Mouse (Mus musculus) urinary bladder, adult 2 months (tissue): ENCODE data around the gene Ly6g6f. TPM values are rescaled to one million over a fixed set of nuclear protein-coding genes. Genes with fewer than 3 reads are reported as not detected.
A peak's percentile ranks its signal among the peaks of the same experiment; 100 is the strongest.

Source experiments
- DNase-seq: peaks from one replicate; pipeline ENCODE4 v3.0.0; 2022; ENCODE audit warnings: low spot score
- polyA plus RNA-seq: library from polyadenylated mRNA; depleted of rRNA; stranded (reverse); fragments of >200 nt; gene quantifications from 2 replicates; pipeline ENCODE4 v1.2.3, GENCODE M21; 2012

The Ly6g6f gene
- polyA plus RNA-seq, 1 experiment: 0.15 TPM

DNA sequence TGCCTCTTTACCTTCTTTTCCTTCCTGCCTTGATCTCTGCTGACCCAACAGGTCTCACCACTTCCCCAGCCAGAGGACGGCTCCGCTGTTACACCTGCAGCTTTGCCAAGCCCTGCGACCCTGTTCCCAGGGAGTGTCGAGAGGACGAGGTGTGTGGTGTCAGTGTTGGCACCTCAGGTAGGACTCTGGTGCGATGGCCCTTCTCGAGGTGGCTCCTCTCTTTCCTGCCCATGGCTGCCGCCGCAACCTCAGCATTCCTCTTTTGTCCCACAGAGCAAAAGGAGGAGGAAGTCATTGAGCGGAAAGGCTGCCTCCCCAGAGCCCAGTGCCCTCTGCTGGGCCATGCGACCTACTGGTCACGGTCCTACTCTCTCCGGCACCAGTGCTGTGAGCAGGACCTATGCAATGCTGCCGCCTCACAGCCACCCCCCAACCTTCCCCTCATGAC is 7.6 kb downstream of the Ly6g6f start, which contains the start of gene Ly6g6d:
Gene Ly6g6d (minus strand): TSS at position 280 of the 448 bp plus-strand sequence.
- DNase-seq: peak; percentile 45

GRCm38 (mm10) chr17:35077285-35077684 is 8.1 kb downstream of the Ly6g6f start:
- DNase-seq: no peak

GRCm38 (mm10) chr17:35076507-35077176 is 8.8 kb downstream of the Ly6g6f start, which contains the start of gene Ly6g6e:
Gene Ly6g6e (plus strand): TSS chr17:35076902.
- DNase-seq: no peak

GRCm38 (mm10) chr17:35074097-35074496 is 11.3 kb downstream of the Ly6g6f start:
- DNase-seq: no peak

GRCm38 (mm10) chr17:35071454-35071853 is 14.0 kb downstream of the Ly6g6f start:
- DNase-seq: no peak

GRCm38 (mm10) chr17:35070556-35071229 is 14.7 kb downstream of the Ly6g6f start:
- DNase-seq: no peak

DNA sequence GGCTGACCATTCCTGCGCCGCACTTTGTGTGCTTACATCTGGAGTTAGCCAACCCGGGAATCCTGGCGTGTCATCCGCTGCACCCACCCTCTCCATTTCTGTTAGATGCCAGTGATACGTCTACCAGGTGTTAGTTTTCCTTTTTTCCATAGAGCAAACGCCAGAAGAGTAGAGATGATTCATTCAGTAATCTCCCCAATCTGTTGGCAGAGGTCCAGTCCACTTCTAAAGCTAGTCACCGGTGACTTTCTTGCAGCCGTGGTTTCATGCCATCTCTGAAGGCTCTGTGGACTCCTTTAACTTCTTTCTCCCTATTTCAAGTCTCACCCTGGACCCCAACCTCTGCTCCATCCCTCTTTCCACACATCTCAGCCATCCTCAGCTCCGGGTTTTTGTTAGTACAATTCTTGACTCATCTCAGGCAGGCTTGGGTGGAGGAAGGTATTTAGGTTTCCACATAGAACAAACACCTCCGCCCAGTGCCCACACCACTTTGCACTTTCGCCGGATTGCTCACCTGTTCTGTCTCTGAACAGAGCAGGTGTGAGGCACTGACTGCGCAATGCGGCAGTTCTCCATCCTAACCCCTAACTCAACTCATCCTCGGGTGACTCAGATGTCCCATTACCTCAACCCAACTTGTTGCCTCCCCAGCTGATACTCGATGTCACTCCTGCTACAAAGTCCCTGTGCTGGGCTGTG is 17.0 kb downstream of the Ly6g6f start:
- no peak for DNase-seq

DNA sequence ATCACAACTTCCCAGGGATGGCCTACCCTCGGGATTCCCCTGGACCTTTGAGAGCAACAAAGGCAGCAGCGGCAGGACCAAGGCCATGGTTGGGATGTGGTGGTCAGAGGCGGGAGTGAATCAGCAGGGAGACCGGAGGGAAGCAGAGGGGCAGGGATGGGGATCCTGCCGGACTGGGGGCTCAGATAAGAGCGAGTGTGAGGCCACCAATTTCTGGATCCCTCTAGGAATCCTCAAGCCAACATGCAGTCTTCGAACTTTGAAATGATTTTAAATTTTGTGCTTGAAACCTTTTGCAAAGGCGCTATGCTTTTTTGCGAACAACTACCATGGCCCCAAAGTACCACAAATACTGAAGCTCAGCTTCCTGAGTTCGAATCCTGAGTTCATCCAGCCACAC is 19.3 kb downstream of the Ly6g6f start, which contains the start of gene Mpig6b:
Gene Mpig6b (minus strand): TSS at position 101 of the 400 bp plus-strand sequence.
- DNase-seq: no peak

DNA sequence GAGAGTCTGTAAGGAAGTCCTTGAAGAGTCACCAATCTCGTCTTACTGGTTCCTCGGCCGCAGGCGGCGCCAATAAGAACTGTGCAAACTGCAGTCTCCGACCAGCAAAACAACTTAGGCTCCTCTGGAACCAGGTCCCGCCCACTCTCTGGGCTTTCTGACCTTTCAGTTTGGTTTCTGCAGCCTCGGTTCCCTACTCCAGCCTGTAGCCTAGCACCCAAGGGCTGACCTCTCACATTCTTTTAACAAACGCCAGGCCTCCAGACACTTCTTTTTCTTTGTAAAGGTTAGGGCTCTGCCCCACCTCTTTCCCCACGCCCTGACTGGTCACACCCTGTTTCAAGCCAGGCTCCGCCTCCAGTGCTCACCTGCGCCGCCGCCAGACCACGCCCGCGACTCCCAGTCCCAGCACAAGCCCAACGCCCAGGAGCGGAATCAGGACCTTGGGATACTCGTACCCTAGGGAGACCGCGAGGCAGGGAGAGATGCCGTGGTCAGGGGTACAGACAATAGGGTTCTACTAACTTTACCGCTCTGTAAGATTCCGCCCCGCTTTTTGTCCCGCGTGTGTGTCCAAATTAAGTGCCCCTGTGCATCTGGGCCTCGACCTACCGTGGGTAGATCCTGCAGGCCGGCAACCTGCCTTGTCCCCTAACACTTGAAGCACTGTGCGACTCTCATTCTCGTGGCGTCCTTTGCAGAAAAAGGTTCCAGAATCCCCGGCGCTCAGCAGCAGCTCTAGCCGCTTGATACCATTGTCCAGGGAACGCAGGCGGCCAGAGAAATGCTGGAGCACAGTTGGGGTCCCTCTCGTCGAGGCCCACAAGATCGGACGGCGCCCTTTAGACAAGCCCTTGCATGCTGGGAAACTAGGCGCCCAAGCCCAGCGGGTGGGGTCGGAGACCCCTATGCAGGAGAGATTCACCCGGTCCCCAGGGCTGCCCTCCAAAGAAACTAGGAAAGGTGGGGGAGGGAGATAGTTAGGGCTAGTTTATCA is 20.2 kb downstream of the Ly6g6f start, which contains the start of gene Ly6g6c:
Gene Ly6g6c (plus strand): TSS at position 438 of the 997 bp plus-strand sequence.
- no peak for DNase-seq

- DNase-seq: no peak
These were observed 21.0 kb downstream of the Ly6g6f start for GRCm38 (mm10) chr17:35064378-35064877.

- no peak for DNase-seq
These were observed 21.9 kb downstream of the Ly6g6f start for GRCm38 (mm10) chr17:35063466-35063865.

DNA sequence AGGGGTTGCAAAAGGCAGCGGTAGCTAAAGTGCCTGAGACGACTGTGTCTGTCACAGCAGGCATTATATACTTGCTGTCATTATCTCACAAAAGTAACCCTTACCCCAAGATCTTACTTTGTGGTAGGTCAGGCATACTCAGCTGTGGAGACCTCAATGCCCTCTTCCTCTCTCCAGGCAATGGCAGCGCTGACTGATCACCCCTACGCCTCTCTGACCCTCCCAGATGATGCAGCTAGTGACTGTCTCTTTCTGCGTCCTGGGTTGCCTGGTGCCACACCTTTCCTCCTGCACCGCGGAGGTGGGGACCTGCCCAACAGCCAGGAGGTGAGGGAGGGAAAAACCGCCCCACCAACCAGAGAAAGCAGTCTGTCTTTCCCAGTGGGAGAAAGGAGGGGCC is 24.1 kb downstream of the Ly6g6f start:
- DNase-seq: no peak

DNA sequence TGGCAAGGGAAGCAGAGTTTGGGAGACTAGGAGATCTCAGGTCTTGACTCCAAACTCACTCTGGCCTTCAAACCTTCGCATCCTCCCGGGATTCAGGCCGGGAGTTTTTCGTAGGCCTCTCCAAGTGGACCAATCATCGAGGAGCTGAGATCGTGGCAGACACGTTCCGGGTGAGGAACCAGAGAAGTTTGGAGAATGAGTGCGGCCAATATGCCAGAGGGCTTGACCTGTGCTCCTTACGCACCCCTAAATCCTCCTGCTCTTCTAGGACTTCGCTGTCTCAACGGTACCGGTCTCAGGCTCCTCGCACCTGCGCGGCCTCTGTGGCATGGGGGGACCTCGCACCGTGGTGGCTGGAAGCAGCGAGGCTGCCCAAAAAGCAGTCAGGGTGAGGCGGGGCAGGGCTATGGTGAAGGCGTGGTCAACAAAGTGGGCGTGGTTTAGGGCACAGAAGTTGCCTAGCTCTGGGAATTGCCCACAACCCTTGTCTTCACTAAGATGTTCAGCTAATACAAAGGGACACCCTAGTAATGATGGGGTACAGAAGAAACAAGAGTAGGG is 24.6 kb downstream of the Ly6g6f start:
- DNase-seq: no peak

- no peak for DNase-seq
These were observed 25.3 kb downstream of the Ly6g6f start for GRCm38 (mm10) chr17:35060071-35060470.

DNA sequence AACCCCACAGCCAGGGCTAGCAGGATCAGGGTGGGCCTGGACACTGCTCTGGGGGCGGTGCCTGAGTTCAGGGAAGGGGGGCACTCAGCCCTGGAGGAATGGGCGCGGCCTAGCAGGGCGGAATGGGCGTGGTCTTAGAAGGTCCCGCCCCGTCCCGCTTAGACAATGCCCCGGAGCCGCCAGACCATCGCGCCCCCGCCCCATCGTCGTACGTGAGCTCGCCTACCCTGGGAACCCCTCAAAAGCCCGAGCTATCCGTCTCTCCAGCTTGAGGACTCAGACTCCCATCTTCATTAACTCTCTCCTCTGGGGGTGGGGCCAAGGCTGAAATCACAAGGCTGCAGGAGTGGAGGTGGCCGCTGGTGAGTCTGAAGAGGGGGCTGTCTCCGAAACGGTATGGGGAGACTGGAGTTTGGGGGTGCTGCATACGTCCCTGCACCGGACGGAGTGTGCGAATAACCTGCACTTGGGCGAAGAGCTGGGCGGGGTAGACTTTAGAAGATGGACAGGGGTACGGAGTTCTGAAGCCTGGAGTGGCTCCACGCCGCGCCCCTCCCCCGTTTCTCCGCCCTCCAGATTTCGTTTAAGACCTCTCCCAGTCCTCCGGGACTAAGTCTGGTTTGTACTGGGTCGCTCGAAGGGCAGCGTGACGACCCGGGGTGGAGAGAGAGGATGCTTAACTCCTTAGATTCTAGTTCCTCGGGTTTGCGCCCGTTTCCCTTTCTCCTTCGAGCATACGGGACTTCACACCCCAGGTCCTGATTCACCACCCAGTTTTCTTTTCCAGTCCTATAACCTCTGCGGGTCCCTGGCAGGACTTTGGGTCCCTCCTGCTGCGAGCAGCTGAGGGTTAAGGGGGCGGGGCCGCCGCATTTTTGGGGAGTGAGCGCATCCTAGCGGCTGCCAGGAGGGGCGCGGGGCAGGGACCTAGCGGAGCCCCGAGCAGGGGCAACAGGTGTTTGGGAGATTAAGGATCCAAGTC is 26.2 kb downstream of the Ly6g6f start, which contains the start of gene Ddah2:
Gene Ddah2 (plus strand): TSS at position 125 of the 982 bp plus-strand sequence.
- peak; percentile 67 for DNase-seq

DNA sequence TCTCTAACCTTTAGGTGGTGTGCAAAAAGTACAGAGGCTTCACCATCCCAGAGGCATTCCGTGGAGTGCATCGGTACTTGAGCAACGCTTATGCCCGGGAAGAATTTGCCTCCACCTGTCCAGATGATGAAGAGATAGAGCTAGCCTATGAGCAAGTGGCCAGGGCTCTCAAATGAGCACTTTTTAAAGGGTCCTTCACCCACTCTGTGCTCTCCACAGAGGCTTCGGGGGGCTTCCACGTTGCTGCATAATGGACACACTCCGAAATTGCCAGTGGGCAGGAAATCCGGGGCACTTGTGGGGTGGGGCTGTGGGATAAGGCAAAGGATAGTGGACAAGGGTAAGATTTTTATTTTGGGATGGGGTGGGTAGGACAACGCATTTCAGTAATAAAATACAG is 27.1 kb downstream of the Ly6g6f start:
- no peak for DNase-seq

GRCm38 (mm10) chr17:35057090-35057489 is 28.3 kb downstream of the Ly6g6f start:
- DNase-seq: no peak

DNA sequence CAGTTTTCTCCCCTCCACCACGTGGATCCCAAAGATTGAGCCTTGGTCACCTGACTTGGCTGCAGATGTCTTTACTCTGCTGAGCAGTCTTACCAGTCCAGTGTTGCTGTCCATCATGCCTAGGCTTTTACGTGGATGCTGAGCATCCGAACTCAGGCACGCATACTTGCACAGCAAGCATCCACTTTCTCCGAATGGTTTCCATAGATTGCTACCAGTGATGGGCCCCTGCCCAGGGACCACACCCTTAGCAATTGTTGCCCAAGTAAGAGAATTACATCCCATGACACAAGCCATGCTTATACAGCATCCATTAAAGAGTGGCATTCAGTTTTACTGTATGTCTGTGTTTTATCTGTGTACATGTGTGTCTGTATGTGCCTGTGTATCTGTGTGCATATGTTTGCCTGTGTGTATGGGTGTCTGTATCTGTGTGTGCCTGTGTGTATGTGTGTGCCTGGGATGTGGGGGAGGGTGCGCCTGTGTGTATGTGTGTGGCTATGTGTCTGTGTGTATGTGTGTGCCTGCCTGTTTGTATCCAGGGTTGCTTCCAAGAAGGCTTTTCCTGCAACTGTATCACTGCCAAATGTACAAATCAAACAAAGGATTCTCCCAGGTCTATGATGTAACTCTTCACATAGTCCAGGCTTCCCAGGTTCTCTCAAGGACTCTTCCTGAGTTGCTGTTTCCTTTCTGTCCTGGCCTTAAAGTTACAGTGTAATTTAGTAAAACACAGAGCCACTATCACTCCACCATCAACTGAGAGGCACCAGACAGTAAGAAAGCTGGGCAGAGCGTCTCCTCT is 29.5 kb downstream of the Ly6g6f start:
- DNase-seq: no peak
